ENCODE assay signal across 12 mouse cellular contexts in genomic region chr5:115514346-115514745, GRCm38 (mm10). TPM values are rescaled to one million over a fixed set of nuclear protein-coding genes. Genes with fewer than 3 reads are reported as not detected.
DNase-seq lines count a peak whose midpoint lies in the region; ATAC-seq and TF ChIP-seq lines count a peak whose summit lies in the region.
"Had no signal": no experiment of that assay in that cellular context is flagged by ENCODE, and none has a peak within 500 bp of the region (broad histone marks: within the 10 kb centered on the region; RNA-seq: fewer than 3 reads in every experiment).

No protein-coding gene starts in this region.

- H3K27ac ChIP-seq in gastrocnemius, adult 2 months: peak overlapping the region; percentile 90
- peak overlapping the region; percentile 96 for H3K27ac ChIP-seq in lung, embryonic 15.5 days
- 0 out of 2 replicates have a peak overlapping the region, but pooled peaks have one; percentile 68 for H3K27ac ChIP-seq in hindbrain, embryonic 16.5 days (ENCODE audit: low read depth, low read length)
- H3K27ac ChIP-seq in macrophage: peak overlapping the region; percentile 99

- peak overlapping the region; percentile 55 for H3K4me2 ChIP-seq in lung, embryonic 15.5 days
- no peak overlapping the region; the same call in 1 of the 2 replicates for H3K4me2 ChIP-seq in hindbrain, embryonic 16.5 days (ENCODE audit: low read length)

- H3K9ac ChIP-seq in lung, embryonic 15.5 days: no peak overlapping the region
- H3K9ac ChIP-seq in hindbrain, embryonic 16.5 days (ENCODE audit: low read depth, low read length): no peak overlapping the region

- peaks cover 39% of the 10 kb centered on the region for H3K4me1 ChIP-seq in lung, embryonic 15.5 days
- H3K4me1 ChIP-seq in hindbrain, embryonic 16.5 days (ENCODE audit: control insufficient read depth, insufficient read depth, low read depth, low read length): peaks cover 13% of the 10 kb centered on the region

- H3K4me3 ChIP-seq in gastrocnemius, adult 2 months: peak overlapping the region; percentile 58
- no peak overlapping the region for H3K4me3 ChIP-seq in lung, embryonic 15.5 days
- no peak overlapping the region for H3K4me3 ChIP-seq in hindbrain, embryonic 16.5 days (ENCODE audit: low read length)
- no peak overlapping the region for H3K4me3 ChIP-seq in macrophage (ENCODE audit: inconsistent target)

- H3K9me3 ChIP-seq in lung, embryonic 15.5 days: no peaks in the 10 kb centered on the region
- H3K9me3 ChIP-seq in hindbrain, embryonic 16.5 days (ENCODE audit: control insufficient read depth, low read length): no peaks in the 10 kb centered on the region

- TF ChIP-seq CTCF in gastrocnemius, adult 2 months (IDR thresholded peaks at IDR 0.05): no peak

- 0 out of 2 replicates have a peak, but pooled peaks have one; percentile 9 for ATAC-seq in lung, embryonic 15.5 days (ENCODE audit: borderline replicate concordance, extremely low read depth, low FRiP score, low TSS enrichment)
- ATAC-seq in hindbrain, embryonic 16.5 days: no peak

- H3K79me2 ChIP-seq in macrophage (ENCODE audit: inconsistent target): peaks cover 90% of the 10 kb centered on the region

- DNase-seq in gastrocnemius, adult 2 months: no peak
- DNase-seq in gastrocnemius, postnatal 25 days: no peak
- DNase-seq in lung, postnatal 10 days: no peak
- DNase-seq in yolk sac, embryonic 10.5 days (ENCODE audit: low spot score): no peak
- no peak for DNase-seq in cerebellum, postnatal 4 days (ENCODE audit: low spot score in 2 of 2)
- DNase-seq: right cerebral cortex, postnatal 14 days had no signal

- 73% methylated on average over 6 of the region's 6 CpGs for whole genome bisulfite sequencing in lung, embryonic 15.5 days
- WGBS in hindbrain, embryonic 16.5 days: 86% methylated on average over 6 of the region's 6 CpGs
- 80% methylated on average over 5 of the region's 6 CpGs for WGBS in macrophage (ENCODE audit: missing documents)

- H3K27me3 ChIP-seq in lung, embryonic 15.5 days: no peaks in the 10 kb centered on the region
- no peaks in the 10 kb centered on the region for H3K27me3 ChIP-seq in hindbrain, embryonic 16.5 days (replicated peaks; ENCODE audit: control insufficient read depth, insufficient read depth, low read length)

- no peaks in the 10 kb centered on the region for H3K36me3 ChIP-seq in lung, embryonic 15.5 days
- no peaks in the 10 kb centered on the region for H3K36me3 ChIP-seq in hindbrain, embryonic 16.5 days (ENCODE audit: control insufficient read depth, insufficient read depth, low read length)
- no peaks in the 10 kb centered on the region for H3K36me3 ChIP-seq in macrophage (ENCODE audit: inconsistent target)

- intact Hi-C loops in gastrocnemius, adult 2 months (cut with DNase I): no loop called here

RNA-seq across cellular contexts. Expression of gene Pxn, which starts 7.9 kb away (rescaled TPM):
- total RNA-seq in gastrocnemius, adult 2 months (2021): 10 to 100 TPM; 79.2 to 95.2 TPM
- 10 to 100 TPM; 70.0 to 78.1 TPM for total RNA-seq in gastrocnemius, postnatal 25 days (2021)
- polyA plus RNA-seq in lung, embryonic 15.5 days (2015; fragmentation: Nextera tagmentation; extraction: Ambion mirVana): 57.1 and 58.6 TPM in 2 replicates
- 19.1 and 23.9 TPM in 2 replicates for polyA plus RNA-seq in hindbrain, embryonic 16.5 days (2015; fragmentation: Nextera tagmentation; extraction: Ambion mirVana)
- total RNA-seq in macrophage (2018; cell fraction: chromatin; rRNA removed): 100 to 1,000 TPM; 147 to 750 (median 196) TPM
- 100 to 1,000 TPM in 5 of 26 experiments, 10 to 100 TPM in 21; 72.4 to 157 (median 88.1) TPM for total RNA-seq in macrophage (2018; cell fraction: cytosol; rRNA removed)
- 100 to 1,000 TPM; 108 to 337 (median 136) TPM for total RNA-seq in macrophage (2018; cell fraction: nucleus; rRNA removed)
- 48.5 to 74.5 TPM (median 67.7 TPM) in 3 replicates for polyA plus RNA-seq in macrophage (2018)

RNA-seq across cellular contexts. Expression of gene Sirt4, which starts 29.8 kb away (rescaled TPM):
- 10 to 100 TPM; 10.9 to 17.3 TPM for total RNA-seq in gastrocnemius, adult 2 months (2021)
- 10 to 100 TPM; 13.8 to 14.1 TPM for total RNA-seq in gastrocnemius, postnatal 25 days (2021)
- polyA plus RNA-seq in lung, embryonic 15.5 days (2015; fragmentation: Nextera tagmentation; extraction: Ambion mirVana): 27.2 and 30.4 TPM in 2 replicates
- 24.8 and 26.8 TPM in 2 replicates for polyA plus RNA-seq in hindbrain, embryonic 16.5 days (2015; fragmentation: Nextera tagmentation; extraction: Ambion mirVana)
- 10 to 100 TPM in 24 of 26 experiments, 1 to 10 TPM in 2; 6.2 to 80.4 (median 31.0) TPM for total RNA-seq in macrophage (2018; cell fraction: chromatin; rRNA removed)
- total RNA-seq in macrophage (2018; cell fraction: cytosol; rRNA removed): 10 to 100 TPM in 4 of 26 experiments, 1 to 10 TPM in 22; 2.0 to 12.0 (median 7.2) TPM
- 10 to 100 TPM in 25 of 26 experiments, 1 to 10 TPM in 1; 4.8 to 59.3 (median 25.2) TPM for total RNA-seq in macrophage (2018; cell fraction: nucleus; rRNA removed)
- polyA plus RNA-seq in macrophage (2018): 6.7 to 11.2 TPM (median 7.2 TPM) in 3 replicates

RNA-seq across cellular contexts. Expression of gene Rplp0, which starts 44.9 kb away (rescaled TPM):
- total RNA-seq in gastrocnemius, adult 2 months (2021): 100 to 1,000 TPM; 567 to 689 TPM
- 100 to 1,000 TPM; 558 to 572 TPM for total RNA-seq in gastrocnemius, postnatal 25 days (2021)
- 1,589 and 1,600 TPM in 2 replicates for polyA plus RNA-seq in lung, embryonic 15.5 days (2015; fragmentation: Nextera tagmentation; extraction: Ambion mirVana)
- 814 and 834 TPM in 2 replicates for polyA plus RNA-seq in hindbrain, embryonic 16.5 days (2015; fragmentation: Nextera tagmentation; extraction: Ambion mirVana)
- total RNA-seq in macrophage (2018; cell fraction: chromatin; rRNA removed): 100 to 1,000 TPM in 3 of 26 experiments, 10 to 100 TPM in 23; 33.9 to 262 (median 61.4) TPM
- total RNA-seq in macrophage (2018; cell fraction: cytosol; rRNA removed): 1,000 to 10,000 TPM in 11 of 26 experiments, 100 to 1,000 TPM in 15; 571 to 1,302 (median 885) TPM
- total RNA-seq in macrophage (2018; cell fraction: nucleus; rRNA removed): 100 to 1,000 TPM; 118 to 274 (median 175) TPM
- 520 to 1,272 TPM (median 1,219 TPM) in 3 replicates for polyA plus RNA-seq in macrophage (2018)

RNA-seq across cellular contexts. Expression of gene Pla2g1b, which starts 48.3 kb away (rescaled TPM):
- not detected for total RNA-seq in gastrocnemius, adult 2 months (2021)
- not detected for total RNA-seq in gastrocnemius, postnatal 25 days (2021)
- polyA plus RNA-seq in lung, embryonic 15.5 days (2015; fragmentation: Nextera tagmentation; extraction: Ambion mirVana): 4.7 and 7.0 TPM in 2 replicates
- not detected in 2 replicates for polyA plus RNA-seq in hindbrain, embryonic 16.5 days (2015; fragmentation: Nextera tagmentation; extraction: Ambion mirVana)
- not detected for total RNA-seq in macrophage (2018; cell fraction: chromatin; rRNA removed)
- total RNA-seq in macrophage (2018; cell fraction: cytosol; rRNA removed): not detected
- not detected for total RNA-seq in macrophage (2018; cell fraction: nucleus; rRNA removed)
- polyA plus RNA-seq in macrophage (2018): not detected in 3 replicates
- total RNA-seq: gastrocnemius, adult 8-10 months; layer of hippocampus, postnatal 14 days had no signal
- polyA plus RNA-seq: C2C12 had no signal

RNA-seq across cellular contexts. Expression of gene Gcn1l1, which starts 50.7 kb away (rescaled TPM):
- total RNA-seq in gastrocnemius, adult 2 months (2021): 10 to 100 TPM; 31.3 to 31.9 TPM
- total RNA-seq in gastrocnemius, postnatal 25 days (2021): 10 to 100 TPM; 26.1 to 30.7 TPM
- polyA plus RNA-seq in lung, embryonic 15.5 days (2015; fragmentation: Nextera tagmentation; extraction: Ambion mirVana): 35.6 and 40.0 TPM in 2 replicates
- 32.2 and 39.3 TPM in 2 replicates for polyA plus RNA-seq in hindbrain, embryonic 16.5 days (2015; fragmentation: Nextera tagmentation; extraction: Ambion mirVana)
- 100 to 1,000 TPM in 19 of 26 experiments, 10 to 100 TPM in 7; 62.0 to 244 (median 110) TPM for total RNA-seq in macrophage (2018; cell fraction: chromatin; rRNA removed)
- 10 to 100 TPM; 10.0 to 31.8 (median 20.5) TPM for total RNA-seq in macrophage (2018; cell fraction: cytosol; rRNA removed)
- 10 to 100 TPM; 33.2 to 96.2 (median 57.2) TPM for total RNA-seq in macrophage (2018; cell fraction: nucleus; rRNA removed)
- 12.9 to 25.7 TPM (median 22.1 TPM) in 3 replicates for polyA plus RNA-seq in macrophage (2018)
